Mouse (Mus musculus): ENCODE measurements around the gene Cox8a. TPM values are rescaled to one million over a fixed set of nuclear protein-coding genes. Genes with fewer than 3 reads are reported as not detected.
A peak's percentile ranks its signal among the peaks of the same experiment; 100 is the strongest.

Gene Cox8a
- total RNA-seq (2021), result 100 to 1,000 TPM; 101 to 120 TPM
- long read RNA-seq, experiment 1, transcript Cox8a-201 (2 exons, 550 nt), result major isoform, 327 of 331 reads
- long read RNA-seq, experiment 1, partial matches to known transcripts, result 4 of 331 reads
- long read RNA-seq, experiment 1, other reads (novel, unspliced or antisense), result 0 of 331 reads
- long read RNA-seq, experiment 2, transcript Cox8a-201 (2 exons, 550 nt), result major isoform, 196 of 200 reads
- long read RNA-seq, experiment 2, partial matches to known transcripts, result 0 of 200 reads
- long read RNA-seq, experiment 2, other reads (novel, unspliced or antisense), result 4 of 200 reads

GRCm38 (mm10) chr19:7217162-7217925 is at the start of gene Cox8a:
Gene Cox8a (minus strand): TSS chr19:7217616.
- DNase-seq, result peak; percentile 98

GRCm38 (mm10) chr19:7266421-7266831 is 49.0 kb upstream of the Cox8a start:
- no peak for DNase-seq

GRCm38 (mm10) chr19:7265478-7266191 is 48.2 kb upstream of the Cox8a start:
- DNase-seq, result no peak

- peak; percentile 46 for DNase-seq
Observed at GRCm38 (mm10) chr19:7264766-7265331, 47.4 kb upstream of the Cox8a start.

GRCm38 (mm10) chr19:7264088-7264765 is 46.8 kb upstream of the Cox8a start:
- DNase-seq, result peak; percentile 57

GRCm38 (mm10) chr19:7262592-7262991 is 45.2 kb upstream of the Cox8a start:
- no peak for DNase-seq

GRCm38 (mm10) chr19:7261964-7262363 is 44.5 kb upstream of the Cox8a start:
- no peak for DNase-seq

- no peak for DNase-seq
Observed at GRCm38 (mm10) chr19:7261476-7261875, 44.1 kb upstream of the Cox8a start.

GRCm38 (mm10) chr19:7257881-7258280 is 40.5 kb upstream of the Cox8a start:
- no peak for DNase-seq

- no peak for DNase-seq
Observed at GRCm38 (mm10) chr19:7246021-7246420, 28.6 kb upstream of the Cox8a start.

GRCm38 (mm10) chr19:7240782-7241690 is 23.6 kb upstream of the Cox8a start, which contains the start of gene Naa40:
Gene Naa40 (minus strand): TSS chr19:7241183.
- peak; percentile 88 for DNase-seq

- no peak for DNase-seq
Observed at GRCm38 (mm10) chr19:7240291-7240690, 22.9 kb upstream of the Cox8a start.

GRCm38 (mm10) chr19:7239574-7239973 is 22.2 kb upstream of the Cox8a start:
- DNase-seq, result no peak

GRCm38 (mm10) chr19:7236742-7237141 is 19.3 kb upstream of the Cox8a start:
- no peak for DNase-seq

- no peak for DNase-seq
Observed at GRCm38 (mm10) chr19:7236011-7236410, 18.6 kb upstream of the Cox8a start.

- no peak for DNase-seq
Observed at GRCm38 (mm10) chr19:7235461-7235860, 18.0 kb upstream of the Cox8a start.

- peak; percentile 73 for DNase-seq
Observed at GRCm38 (mm10) chr19:7234537-7235221, 17.3 kb upstream of the Cox8a start.

GRCm38 (mm10) chr19:7226511-7226914 is 9.1 kb upstream of the Cox8a start:
- DNase-seq, result peak; percentile 38

- DNase-seq, result no peak
Observed at GRCm38 (mm10) chr19:7225096-7225690, 7.8 kb upstream of the Cox8a start.

GRCm38 (mm10) chr19:7224253-7224652 is 6.8 kb upstream of the Cox8a start:
- DNase-seq, result no peak
